Mouse (Mus musculus) embryo, embryonic 10 days (tissue): Measurements from ENCODE around the gene Kcnc3.

Experiments
- DNase-seq: peaks from one replicate; pipeline ENCODE4 v3.0.0-alpha.2; 2015; ENCODE audit warnings: low spot score

Gene Kcnc3

GRCm38 (mm10) chr7:44596996-44597538 is 6.6 kb downstream of the Kcnc3 start:
- peak; percentile 21 for DNase-seq

GRCm38 (mm10) chr7:44597666-44598065 is 7.2 kb downstream of the Kcnc3 start:
- DNase-seq = no peak

- DNase-seq = no peak
Measured at GRCm38 (mm10) chr7:44598336-44598735, 7.9 kb downstream of the Kcnc3 start.

- no peak for DNase-seq
Measured at GRCm38 (mm10) chr7:44600691-44601262, 10.3 kb downstream of the Kcnc3 start.

- DNase-seq = no peak
Measured at GRCm38 (mm10) chr7:44601646-44602045, 11.2 kb downstream of the Kcnc3 start.

GRCm38 (mm10) chr7:44602443-44602842 is 12.0 kb downstream of the Kcnc3 start:
- DNase-seq = no peak

GRCm38 (mm10) chr7:44603186-44603855 is 12.9 kb downstream of the Kcnc3 start:
- DNase-seq = peak; percentile 48

GRCm38 (mm10) chr7:44604139-44604606 is 13.7 kb downstream of the Kcnc3 start:
- peak; percentile 87 for DNase-seq

- no peak for DNase-seq
Measured at GRCm38 (mm10) chr7:44604619-44605018, 14.2 kb downstream of the Kcnc3 start.

- no peak for DNase-seq
Measured at GRCm38 (mm10) chr7:44605436-44605835, 15.0 kb downstream of the Kcnc3 start.

GRCm38 (mm10) chr7:44606171-44606901 is 15.9 kb downstream of the Kcnc3 start:
- DNase-seq = no peak

GRCm38 (mm10) chr7:44612192-44612591 is 21.7 kb downstream of the Kcnc3 start:
- DNase-seq = no peak

- peak; percentile 58 for DNase-seq
Measured at GRCm38 (mm10) chr7:44614041-44614688, 23.7 kb downstream of the Kcnc3 start.

- no peak for DNase-seq
Measured at GRCm38 (mm10) chr7:44615309-44615708, 24.8 kb downstream of the Kcnc3 start.

GRCm38 (mm10) chr7:44615987-44616386 is 25.5 kb downstream of the Kcnc3 start:
- no peak for DNase-seq

GRCm38 (mm10) chr7:44617059-44617458 is 26.6 kb downstream of the Kcnc3 start:
- no peak for DNase-seq

- DNase-seq = peak; percentile 39
Measured at GRCm38 (mm10) chr7:44623714-44624542, 33.5 kb downstream of the Kcnc3 start.

- DNase-seq = no peak
Measured at GRCm38 (mm10) chr7:44624543-44624826, 34.0 kb downstream of the Kcnc3 start.

GRCm38 (mm10) chr7:44624828-44625227 is 34.4 kb downstream of the Kcnc3 start:
- no peak for DNase-seq

GRCm38 (mm10) chr7:44625241-44626067 is 35.0 kb downstream of the Kcnc3 start:
- no peak for DNase-seq

- no peak for DNase-seq
Measured at GRCm38 (mm10) chr7:44626068-44626385, 35.6 kb downstream of the Kcnc3 start.
